Mouse (Mus musculus) lung, postnatal 10 days (tissue): ENCODE measurements around the gene Rbp7.
"Not testable (repeated sequence)": the region's sequence is repeated elsewhere in the genome, so short reads cannot be mapped to it uniquely, and the experiment has no call there.

ENCODE experiments used
- DNase-seq: peaks from one replicate; pipeline ENCODE4 v3.0.0; 2021

Rbp7 gene

DNA sequence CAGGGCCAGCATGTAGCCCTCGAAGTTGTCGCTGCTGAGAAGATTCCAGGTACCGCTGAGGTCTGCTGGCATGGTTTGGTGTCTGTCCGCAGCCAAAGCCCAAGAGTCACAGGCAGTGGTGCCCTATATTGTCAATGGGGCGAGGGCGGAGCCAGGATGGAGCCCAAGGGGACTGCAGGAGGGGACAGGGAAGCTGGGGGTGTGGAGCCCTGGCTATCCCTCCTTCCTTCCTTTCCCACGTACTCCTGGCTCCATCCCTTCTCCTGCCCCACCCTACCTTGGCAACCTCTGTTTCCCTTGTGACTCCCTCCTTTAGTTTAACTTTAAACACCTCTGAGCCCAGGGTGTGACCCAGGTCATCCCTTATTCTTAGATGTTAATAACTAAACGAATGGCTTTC lies at the start of gene Rbp7:
TSS of gene Rbp7 (minus strand) at position 100 of the 400 bp plus-strand sequence.
- no peak for DNase-seq

DNA sequence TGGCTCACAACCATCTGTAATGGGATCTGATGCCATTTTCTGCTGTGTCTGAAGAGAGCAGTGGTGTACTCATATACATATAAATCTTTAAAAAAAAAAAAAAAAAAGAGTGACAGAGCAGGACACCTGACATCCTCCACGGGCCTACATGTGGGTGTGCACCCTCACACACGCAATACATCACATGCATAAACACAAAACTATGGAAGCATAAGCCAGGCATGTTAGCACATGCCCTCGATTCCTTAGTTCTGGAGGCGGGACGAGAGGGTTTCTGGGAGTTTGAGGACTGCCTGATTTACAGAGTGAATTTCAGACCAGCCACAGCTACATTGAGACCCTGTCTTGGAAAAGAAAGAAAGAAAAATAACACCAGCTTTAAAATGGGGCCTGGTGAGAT lies 49.6 kb upstream of the Rbp7 start:
- DNase-seq = no peak

DNA sequence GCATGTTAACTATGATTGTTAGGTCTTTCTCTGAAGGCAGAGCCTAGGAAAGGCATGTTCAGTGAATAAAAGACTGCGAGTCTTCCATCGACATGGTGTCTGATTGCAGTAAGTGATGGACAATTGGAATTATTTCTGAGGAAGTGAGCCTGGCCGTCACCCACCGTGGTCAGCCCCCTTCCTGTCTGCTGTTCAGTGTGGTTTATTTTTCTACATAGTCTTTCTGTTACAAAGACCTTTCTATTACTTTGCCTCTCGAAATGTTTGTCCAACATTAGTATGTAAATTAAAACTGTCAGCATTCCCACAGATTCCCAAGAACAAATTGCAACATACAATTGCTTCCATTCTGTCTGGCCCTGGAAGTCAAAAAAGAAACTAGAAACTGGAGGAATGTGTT lies 45.0 kb upstream of the Rbp7 start:
- DNase-seq = no peak

DNA sequence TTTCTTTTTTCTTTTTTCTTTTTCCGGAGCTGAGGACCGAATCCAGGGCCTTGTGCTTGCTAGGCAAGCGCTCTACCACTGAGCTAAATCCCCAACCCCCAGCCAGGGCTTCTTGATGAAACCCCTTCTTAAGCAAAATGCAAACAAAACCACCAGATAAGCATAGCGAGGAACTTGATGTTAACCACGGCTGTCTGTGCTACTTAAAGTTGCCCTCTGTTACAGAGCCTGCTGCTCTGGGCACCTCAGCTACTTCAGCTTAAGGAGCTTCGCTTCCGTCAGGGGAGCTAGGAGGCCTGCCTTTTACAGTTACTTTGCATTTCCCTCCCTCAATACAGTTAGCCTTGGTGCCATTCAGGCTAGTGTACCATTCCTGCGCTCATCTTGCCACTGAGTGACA lies 44.1 kb upstream of the Rbp7 start:
- DNase-seq = no peak

DNA sequence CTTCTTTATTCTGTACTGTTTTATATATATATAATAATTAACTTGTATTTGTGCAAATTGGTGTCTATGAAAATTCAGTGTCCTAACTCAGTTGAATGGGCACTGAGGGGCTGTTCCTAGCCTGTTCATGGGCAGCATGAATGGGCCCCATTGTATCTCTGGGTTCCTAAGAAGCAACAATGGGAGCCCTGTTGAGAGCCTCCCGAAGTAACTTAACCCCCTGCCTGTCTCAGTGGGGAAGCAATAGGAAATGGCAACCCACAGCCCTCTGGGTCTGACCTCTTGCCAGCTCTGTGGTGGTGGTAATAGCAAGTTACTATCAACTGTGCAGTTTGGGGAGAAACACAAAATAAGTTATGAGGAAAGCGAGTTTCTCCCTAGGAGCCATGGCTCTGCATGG lies 41.8 kb upstream of the Rbp7 start:
- no peak for DNase-seq

DNA sequence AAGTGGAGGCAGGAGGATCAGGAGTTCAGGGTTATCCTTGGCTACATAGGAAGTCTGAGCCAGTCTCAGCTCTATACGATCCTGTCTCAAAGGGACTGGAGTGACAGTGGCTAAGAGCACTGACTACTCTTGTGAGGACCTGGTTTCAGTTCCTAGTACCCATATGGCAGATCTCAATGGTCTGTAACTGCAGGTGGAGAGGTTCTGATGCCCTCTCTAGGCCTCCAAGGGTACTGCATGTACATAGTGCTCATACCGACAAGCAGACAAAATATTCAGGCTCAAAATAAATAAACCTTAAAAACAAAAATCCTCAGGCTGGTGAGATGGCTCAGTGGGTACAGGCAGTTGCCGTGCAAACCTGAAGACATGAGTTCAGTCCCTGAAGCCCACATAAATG lies 36.4 kb upstream of the Rbp7 start:
- no peak for DNase-seq

DNA sequence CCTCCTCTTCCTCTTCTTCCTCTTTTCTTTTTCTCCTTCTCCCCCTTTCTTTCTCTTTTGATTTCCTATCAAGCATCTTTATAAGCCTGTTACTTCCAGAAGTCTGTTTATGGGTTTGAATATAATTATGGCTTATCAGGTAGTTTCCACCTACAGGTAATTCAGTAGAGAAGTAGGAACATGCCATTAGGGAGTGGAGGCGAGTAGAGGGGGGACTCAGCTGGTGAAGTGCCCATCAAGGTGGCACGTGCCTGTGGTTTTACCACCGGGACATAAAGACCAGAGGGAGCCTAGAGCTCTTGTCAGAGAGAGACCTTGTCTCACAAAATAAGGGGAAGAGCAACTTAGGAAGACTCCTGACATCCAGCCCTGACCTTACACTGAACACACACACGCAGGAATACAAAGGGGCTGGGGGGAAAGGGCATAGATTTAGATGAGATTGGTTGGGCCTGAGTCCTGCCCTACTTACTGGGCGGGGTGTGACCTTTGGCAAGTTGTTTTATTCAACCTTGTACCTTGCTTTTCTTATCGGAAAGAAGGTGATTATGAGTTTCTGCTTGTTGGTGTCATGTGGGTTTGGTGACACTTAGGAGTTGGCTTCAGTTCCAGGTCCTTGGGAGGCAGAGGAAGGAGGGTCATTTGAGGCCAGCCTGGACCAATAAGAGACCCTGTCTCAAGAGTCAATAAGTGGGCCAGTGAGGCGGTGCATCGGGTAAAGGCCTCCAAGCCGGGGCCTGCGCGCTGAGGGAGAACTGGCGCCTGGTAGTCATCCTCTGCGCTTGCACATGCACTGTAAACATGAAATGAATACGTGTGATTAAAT lies 34.9 kb upstream of the Rbp7 start:
- no peak for DNase-seq

DNA sequence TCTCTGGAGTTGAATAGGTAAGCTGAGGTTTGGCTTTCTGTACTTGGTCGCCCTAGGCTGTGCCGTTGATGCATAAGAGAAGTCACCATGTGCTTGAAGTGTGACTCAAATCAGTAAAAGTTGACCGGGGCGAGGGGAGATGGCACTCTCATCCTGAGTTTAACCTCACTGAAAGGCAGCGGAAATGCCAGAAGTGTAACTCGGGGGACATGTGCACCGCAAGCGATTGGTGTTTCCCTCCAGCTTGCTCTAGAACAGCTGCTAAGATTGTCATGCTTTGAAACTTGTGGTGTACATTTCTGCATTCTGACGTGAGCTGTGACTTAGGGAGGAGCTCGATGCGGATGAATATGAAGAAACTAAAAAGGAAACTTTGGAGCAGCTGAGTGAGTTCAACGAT lies 33.0 kb upstream of the Rbp7 start:
- DNase-seq = no peak

DNA sequence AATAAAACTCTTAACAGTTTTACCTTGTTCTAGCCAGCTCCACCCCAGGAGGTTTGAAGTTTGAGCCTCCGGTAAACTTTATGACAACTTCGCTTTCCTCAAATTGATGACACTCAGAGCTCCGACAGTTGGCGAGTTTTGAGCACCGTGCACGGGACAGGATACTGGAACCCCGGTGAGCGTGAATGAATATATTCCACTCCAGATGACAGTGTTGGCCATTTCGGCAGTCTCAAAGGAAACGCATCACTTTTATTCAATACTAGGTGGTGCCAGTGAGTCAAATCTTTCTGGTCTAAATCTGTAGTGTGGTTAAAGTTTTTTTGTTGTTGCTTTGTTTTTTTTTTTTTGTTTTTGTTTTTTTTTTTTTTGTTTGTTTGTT lies 31.0 kb upstream of the Rbp7 start:
- peak; percentile 51 for DNase-seq

DNA sequence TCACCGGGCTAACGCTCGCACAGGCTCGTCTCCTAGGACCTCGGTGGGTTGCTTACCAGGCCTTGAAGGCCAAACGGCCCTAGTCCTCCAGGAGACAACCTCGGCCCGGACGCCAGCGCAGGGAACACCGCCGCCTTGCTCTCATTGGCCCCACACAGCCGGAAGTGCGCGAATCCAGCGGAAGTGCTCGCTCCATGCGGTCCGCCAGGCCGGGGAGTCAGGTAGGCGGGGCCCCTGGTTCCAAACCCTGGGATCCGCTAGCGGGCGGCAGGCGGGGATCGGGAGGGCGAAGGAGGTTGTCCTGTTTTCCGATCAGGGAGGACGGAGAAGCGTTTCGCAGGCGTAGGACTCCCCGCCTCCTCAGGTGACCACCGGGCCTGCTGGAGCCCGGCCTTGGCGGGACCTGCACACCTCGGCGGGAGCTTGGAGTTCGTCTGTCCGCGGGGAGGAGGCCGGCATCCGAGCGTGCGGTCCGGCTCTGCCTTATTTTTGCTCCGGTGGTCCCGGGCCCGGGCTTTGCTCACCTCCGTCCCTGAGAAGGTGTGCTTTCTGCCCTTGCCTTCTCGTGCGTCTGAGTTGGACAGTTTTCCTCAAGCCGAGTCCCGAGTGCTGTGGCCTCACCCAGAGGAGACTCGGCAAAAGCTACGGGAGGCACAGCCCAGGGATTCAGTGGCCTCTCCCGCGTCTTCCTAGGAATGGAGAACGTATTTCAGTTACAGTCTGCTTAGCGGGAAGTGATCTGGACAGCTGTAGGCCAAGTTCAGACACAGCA lies 30.5 kb upstream of the Rbp7 start, which contains the start of the genes Nmnat1 and Lzic:
TSS of gene Nmnat1 (minus strand) at position 150 of the 772 bp plus-strand sequence.
TSS of gene Lzic (plus strand) at position 177 of the 772 bp plus-strand sequence.
- peak; percentile 97 for DNase-seq

DNA sequence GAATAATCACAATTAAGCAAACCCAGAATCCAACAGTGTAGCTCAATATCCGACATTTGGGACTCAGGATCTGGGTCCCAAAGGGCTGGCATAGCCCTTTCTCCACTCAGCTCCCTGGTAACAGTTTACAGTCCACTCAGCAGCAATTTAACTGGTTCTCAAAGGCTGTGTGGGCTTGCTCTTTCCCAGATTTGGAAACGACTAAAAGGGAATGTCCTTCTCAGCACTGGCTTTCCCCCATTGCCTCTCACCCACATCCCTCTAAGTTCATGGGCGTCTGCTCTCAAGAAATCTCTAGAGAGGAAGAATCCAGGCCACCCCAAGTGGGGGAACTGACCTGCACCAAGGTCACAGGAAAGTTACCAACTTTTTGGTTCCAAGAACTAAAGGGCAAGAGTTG lies 29.8 kb upstream of the Rbp7 start:
- DNase-seq = peak; percentile 22

DNA sequence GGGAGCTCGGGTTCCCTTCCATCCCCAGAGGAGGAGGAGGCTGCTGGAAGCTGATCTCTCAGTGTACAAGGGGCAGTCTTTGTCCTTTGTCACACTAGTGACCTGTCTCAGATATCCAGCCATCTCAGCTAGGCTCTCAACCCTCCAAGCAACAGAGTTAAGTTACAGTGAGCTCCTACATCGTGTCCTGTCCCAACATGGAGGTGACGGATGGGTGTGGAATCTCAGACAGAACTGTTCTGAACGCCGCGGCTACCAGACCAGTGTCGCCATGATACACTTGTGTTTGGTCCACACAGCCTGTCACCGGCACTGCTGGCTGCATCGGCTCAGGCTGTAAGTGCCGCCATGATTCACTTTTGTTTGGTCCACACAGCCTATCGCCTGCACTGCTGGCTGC lies 22.3 kb upstream of the Rbp7 start, which contains the start of gene Tmem274:
TSS of gene Tmem274 (plus strand) at position 301 of the 400 bp plus-strand sequence.
- DNase-seq = no peak

DNA sequence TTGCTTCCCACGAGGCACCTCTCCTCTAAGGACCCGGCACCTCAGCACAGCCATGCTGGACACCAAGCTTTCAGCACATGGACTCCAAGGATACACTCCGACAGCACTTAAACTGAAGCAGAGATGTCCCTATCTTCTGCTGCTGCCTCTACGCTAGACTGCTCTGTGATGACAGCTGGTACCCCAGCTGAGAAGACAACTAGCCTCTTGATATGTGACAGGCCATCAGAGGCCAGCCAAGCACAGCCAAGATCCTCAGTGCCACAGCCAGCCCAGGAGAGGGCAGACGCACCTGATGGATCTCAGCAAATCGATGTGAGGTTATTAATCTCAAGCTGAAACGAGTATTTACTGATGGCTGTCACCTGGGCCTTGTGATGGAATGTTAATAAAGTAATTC lies 20.3 kb upstream of the Rbp7 start:
- no peak for DNase-seq

DNA sequence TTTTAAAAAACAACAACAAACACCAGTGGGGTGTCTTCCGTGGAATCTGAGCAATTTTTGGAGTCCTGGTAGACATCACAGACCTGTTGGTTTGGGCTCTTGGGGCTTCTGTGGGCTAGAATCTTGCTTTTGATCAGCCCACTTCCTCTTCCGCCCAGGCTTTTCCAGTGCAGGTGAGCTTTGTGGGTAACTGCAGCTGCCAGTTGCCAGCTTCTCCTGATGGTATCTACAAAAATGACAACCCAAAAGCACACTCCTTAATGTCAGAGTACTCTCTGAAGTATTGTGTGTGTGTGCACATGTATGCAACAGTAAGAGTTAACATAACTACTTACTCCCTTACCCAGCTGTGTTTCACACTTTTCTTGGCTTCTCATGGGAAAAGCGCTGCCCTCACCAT lies 14.8 kb upstream of the Rbp7 start:
- DNase-seq = no peak

DNA sequence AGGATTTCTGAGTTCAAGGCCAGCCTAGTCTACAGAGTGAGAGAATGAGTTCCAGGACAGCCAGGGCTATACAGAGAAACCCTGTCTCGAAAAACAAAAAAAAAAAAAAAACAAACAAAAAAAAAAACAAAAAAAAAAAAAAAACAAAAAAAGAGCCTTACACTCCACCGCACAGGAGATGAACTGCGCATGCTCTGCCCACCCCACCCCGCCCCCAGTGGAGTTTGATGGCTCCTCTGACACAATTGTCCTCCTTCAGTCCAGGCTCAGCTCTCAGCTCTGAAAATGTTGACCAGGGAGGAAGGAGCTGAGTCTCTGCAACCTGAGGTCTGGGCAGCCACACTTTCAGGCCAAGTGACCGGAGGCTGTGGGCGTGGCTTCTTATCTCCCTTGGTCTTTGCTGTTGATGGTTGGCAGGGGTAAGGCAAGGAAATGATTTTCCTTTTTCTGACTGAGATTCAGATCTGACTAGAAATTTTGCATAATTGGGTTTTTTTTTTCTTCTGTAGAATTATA lies 8.7 kb upstream of the Rbp7 start:
- no peak for DNase-seq

DNA sequence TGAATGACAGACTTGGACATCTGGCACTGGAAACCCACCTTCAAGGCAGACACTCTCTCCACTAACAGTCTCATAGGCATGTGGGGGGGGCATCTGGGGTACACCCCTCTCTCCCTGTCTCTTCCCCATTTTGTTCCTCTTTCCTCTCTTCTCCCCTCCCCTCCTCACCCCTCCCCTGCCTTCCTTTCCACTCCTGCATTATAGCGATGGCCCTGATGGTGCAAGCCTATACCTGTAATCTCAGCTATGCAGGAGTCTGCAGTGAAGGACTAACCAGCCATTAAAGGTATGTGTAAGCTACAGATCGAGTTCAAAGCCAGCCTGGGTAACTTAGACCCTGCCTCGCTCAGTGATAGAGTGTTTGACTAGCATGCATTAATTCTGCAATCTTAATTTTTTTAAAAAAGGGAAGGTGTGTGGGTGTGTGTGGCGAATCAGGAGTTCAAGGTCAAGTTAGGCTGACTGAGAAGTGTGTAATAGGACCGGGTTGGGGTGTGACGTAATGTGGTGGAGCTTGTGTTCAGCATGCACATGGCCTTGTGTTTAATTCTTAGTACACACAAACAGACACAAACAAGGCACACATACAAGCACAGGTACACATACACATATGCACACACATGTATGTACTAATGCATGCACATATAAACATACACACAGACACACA lies 7.7 kb upstream of the Rbp7 start:
- DNase-seq = no peak

DNA sequence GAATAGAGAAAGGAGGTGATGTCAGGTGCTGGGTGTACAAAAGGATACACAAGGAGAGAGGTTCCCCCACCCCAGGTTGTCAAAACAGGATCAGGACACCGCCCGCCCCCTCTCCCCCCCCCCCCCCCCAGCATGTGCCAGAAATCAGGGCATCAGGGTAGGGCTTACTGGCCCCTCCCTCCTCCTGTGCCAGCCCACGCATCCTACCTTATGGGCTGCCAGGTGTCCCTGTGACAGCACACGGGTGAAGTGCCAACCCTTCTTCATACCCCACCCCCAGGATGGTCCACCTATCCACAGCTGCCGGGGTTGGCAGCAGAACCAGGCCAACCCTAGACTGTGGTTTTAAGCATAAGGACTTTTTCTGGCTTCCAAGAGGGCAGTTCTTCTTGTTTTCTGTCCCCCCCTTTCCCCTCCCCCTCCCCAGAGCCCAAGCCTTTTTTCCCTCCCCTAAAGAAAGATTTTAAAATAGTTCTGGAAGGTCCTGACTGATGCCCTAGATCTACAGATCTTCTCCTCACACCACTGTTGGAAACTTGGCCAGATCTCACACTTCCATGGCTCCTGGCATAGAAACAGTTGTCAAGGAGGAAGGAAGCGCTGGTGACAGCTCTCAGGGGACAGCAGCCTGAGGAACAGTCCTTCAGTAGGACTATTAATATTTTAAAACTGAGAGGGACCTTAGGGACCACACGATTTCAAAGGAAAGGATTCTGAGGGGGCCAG lies 7.0 kb upstream of the Rbp7 start:
- DNase-seq = peak; percentile 44

DNA sequence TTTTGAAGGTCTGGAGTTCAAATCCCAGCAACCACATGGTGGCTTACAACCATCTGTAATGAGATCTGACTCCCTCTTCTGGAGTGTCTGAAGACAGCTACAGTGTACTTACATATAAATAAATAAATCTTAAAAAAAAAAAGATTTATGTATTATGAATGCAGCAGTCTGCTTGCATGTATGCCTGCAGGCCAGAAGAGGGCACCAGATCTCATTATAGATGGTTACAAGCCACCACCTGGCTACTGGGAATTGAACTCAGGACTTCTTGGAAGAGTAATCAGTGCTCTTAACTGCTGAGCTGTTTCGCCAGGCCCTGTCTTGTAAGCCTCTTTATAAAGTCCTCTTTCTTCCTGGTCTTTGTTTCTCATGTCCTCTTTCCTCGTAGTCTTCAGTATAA lies 5.7 kb upstream of the Rbp7 start:
- DNase-seq = not testable (repeated sequence)

DNA sequence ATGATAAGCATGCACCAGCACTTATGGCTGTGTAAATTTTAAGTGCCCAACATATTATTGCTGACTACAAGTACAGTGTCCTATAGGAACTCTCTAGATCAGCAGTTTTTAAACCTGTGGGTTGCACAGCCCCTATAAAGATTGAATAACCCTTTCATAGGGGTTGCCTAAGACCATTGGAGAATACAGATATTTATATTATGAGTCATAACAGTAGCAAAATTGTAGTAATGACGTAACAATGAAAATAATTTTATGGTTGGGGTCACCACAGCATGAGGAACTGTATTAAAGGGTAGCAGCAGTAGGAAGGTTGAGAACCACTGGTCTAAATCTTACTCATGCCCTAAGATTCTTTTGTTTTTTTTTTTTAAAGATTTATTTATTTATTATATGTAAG lies 4.6 kb upstream of the Rbp7 start:
- no peak for DNase-seq

DNA sequence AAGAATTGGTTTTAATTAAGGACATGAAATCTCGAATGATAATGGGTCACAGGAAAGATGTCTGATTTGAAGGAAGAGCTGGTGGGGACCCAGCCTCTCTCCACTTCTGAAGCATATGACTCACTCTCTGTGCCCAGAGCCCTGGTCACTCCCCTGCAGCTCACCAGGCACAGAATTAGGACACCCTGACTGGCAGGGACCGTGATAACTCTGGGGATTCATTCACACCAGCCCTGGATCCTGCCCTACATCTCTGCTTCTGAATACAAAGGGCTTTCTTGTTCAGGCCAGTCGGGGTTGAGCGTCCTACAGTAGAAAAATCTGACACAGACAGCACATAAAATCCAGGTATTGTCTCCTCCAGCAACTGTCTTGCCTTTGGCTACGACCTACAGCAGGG lies 3.7 kb upstream of the Rbp7 start:
- DNase-seq = no peak

DNA sequence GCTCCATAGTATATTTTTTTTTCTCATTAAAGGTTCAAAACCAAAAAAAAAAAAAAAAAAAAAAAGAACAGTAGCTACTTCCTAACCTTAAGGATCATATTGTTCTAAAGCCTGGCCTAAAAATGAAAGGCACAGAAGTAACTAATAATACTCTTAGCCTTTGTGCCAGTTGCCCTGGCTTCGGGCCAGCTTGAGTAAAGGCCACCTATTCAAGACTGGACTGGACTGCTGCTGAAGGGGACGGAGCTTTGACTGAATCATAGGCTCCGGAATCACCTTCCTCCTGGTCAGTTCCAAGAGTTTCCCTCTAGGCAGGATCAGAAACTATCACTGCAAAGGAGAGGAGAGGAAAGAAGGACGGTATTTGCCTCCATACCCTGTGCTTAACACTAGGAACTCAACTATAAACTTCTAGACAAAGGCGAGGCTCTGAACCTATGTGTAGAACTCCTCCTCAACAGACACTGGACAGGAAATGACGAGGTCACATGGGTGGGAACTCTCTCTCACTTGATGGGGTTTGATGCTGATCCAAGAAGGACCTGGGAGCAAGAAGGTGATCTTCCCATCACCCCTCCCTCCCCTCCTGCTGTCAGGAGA lies 3.2 kb upstream of the Rbp7 start:
- no peak for DNase-seq

DNA sequence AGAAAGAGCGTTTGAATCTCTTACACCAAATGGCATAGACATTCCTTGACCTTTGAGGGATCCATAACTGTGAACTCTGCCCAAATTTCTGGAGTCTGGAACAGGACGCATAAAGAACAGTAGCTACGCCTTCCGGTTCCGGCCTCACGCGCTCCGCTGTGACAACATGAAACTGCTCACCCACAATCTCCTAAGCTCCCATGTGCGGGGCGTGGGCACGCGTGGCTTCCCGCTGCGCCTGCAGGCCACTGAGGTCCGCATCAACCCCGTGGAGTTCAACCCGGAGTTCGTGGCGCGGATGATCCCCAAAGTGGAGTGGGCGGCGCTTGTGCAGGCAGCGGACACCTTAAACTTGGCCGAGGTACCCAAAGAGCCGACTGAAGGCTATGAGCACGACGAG lies 2.4 kb upstream of the Rbp7 start:
- DNase-seq = not testable (repeated sequence)
